Mouse (Mus musculus) liver, embryonic 14.5 days (tissue): ENCODE data around the gene Bahd1.

ENCODE experiments used
- CTCF ChIP-seq: IDR thresholded peaks from 2 replicates; pipeline ENCODE4 v1.5.1; 2016; ENCODE audit warnings: antibody characterized with exemption, low read depth, control low read depth
- EP300 ChIP-seq: IDR thresholded peaks from 2 replicates; pipeline ENCODE4 v1.6.1; 2016; ENCODE audit warnings: antibody characterized with exemption, low read depth

DNA sequence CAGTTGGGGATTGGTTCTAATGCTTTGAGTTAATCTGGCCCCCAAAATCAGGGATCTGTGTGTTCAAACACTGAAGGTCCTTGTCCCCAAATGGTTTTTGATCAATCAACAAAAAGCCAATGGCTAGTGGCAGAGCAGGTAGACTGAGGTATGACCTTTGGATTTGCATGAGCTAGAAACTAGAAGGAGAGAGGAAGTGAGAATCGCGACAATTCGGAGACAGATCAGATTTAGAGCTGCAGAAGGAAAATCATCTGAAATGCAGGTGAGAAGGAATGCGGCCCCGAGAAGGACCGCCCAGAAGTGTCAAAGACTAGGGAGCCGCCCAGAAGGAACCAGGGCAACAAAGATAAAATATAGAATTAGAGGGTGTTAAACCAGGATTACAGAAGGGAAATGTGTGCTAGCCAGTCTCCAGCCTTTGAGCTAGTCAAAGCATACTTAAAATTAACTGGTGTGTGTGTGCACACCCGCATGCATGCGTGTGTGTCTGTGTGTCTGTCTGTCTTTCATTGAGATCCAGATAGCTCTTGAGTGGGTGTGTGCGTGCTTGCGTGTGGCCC lies 69.5 kb downstream of the Bahd1 start:
- TF ChIP-seq CTCF: no peak
- TF ChIP-seq EP300: 0 out of 2 replicates have a peak, but pooled peaks have one; percentile 31
